Mouse (Mus musculus): ENCODE measurements at regions not wholly inside any gene's neighbourhood (a gene's known extent, or its start where the extent isn't known, plus 50 kb on each side); places are given as distances from the start of the nearest gene placed in this dataset.

DNA sequence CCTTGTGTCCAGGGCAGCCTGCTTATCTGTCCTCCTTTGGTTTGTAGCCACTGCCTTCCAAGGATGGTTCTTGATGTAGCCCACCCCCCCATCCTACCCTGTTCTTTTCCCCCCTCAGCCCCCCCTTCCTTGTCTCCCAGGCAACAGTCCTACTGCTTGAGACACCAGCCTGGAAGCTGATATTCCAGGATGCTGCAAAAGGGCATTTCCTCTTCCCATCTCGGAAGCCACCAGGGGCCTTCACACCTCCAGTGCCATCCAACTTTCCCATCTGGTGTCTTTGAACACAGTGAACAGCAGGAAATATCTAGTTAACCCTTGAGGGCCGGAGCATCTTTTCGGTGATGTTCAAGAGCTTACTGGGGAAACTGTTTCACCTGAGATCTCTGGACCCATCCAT lies 63.7 kb upstream of the Smndc1 start:
- H3K4me3 ChIP-seq (ENCODE audit: insufficient read depth, poor library complexity, severe bottlenecking): no peak overlapping the region
- TF ChIP-seq MYOG (IDR thresholded peaks at IDR 0.05; ENCODE audit: control insufficient read depth, extremely low read depth, insufficient read length) (no peak), MYOD1 (IDR thresholded peaks at IDR 0.05; ENCODE audit: control insufficient read depth, insufficient read length, low read depth) (no peak), CTCF (IDR thresholded peaks at IDR 0.05; ENCODE audit: control insufficient read depth, insufficient read depth, insufficient read length) (no peak), USF1 (IDR thresholded peaks at IDR 0.05; ENCODE audit: low read depth) (no peak), MAX (IDR thresholded peaks at IDR 0.05) (no peak), FOSL1 (IDR thresholded peaks at IDR 0.05; ENCODE audit: insufficient read depth, low read length, poor library complexity, severe bottlenecking) (no peak), CEBPB (IDR thresholded peaks at IDR 0.05; ENCODE audit: low read depth) (no peak)
- no peaks in the 10 kb centered on the region for H3K27me3 ChIP-seq (ENCODE audit: control insufficient read depth, insufficient read depth, insufficient read length)
- no peaks in the 10 kb centered on the region for H3K79me3 ChIP-seq (ENCODE audit: low read depth)
- no peak overlapping the region for H3ac ChIP-seq (ENCODE audit: control insufficient read depth, insufficient read length, low read depth)
- H3K79me2 ChIP-seq (ENCODE audit: control insufficient read depth, insufficient read depth): no peaks in the 10 kb centered on the region
- H3K36me3 ChIP-seq (ENCODE audit: control insufficient read depth, insufficient read depth): no peaks in the 10 kb centered on the region

DNA sequence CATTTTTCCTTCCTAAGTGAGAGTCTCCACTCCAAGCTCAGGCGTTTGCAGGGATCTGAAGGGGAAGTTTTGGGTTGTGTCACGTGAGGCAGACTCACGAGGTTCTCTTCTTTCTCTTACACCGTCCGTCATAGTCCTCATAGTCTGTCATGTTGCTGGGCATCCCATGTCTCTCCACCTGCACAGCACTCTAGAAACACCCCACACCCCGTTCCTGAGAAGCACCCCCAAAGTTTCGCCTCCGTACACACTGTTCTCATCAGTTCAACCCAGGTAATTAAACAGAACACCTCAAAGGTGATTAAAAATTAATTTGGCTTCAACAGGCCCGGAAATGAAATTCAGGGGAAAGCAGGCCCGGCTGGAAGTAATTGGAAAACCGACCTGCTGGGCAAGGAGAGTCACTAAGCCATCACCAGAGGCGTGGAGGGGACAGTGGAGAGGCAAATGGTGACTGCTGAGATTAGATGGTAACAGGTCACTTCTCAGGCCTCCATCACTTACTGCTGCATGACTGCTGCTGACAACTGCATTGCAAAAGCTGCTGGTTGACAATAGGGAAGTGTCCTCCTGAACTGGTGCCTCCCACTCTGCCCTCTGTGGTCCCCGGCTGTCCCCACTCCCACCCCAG lies 63.1 kb upstream of the Smndc1 start:
- Histone ChIP-seq H3ac (ENCODE audit: control insufficient read depth, insufficient read length, low read depth) (no peak overlapping the region), H3K79me2 (ENCODE audit: control insufficient read depth, insufficient read depth) (no peaks in the 10 kb centered on the region), H3K4me3 (ENCODE audit: insufficient read depth, poor library complexity, severe bottlenecking) (no peak overlapping the region), H3K79me3 (ENCODE audit: low read depth) (no peaks in the 10 kb centered on the region), H3K36me3 (ENCODE audit: control insufficient read depth, insufficient read depth) (no peaks in the 10 kb centered on the region), H3K27me3 (ENCODE audit: control insufficient read depth, insufficient read depth, insufficient read length) (no peaks in the 10 kb centered on the region)
- TF ChIP-seq USF1 (IDR thresholded peaks at IDR 0.05; ENCODE audit: low read depth) (no peak), CEBPB (IDR thresholded peaks at IDR 0.05; ENCODE audit: low read depth) (no peak), CTCF (IDR thresholded peaks at IDR 0.05; ENCODE audit: control insufficient read depth, insufficient read depth, insufficient read length) (no peak), FOSL1 (IDR thresholded peaks at IDR 0.05; ENCODE audit: insufficient read depth, low read length, poor library complexity, severe bottlenecking) (no peak), MAX (IDR thresholded peaks at IDR 0.05) (no peak), MYOG (IDR thresholded peaks at IDR 0.05; ENCODE audit: control insufficient read depth, extremely low read depth, insufficient read length) (no peak), MYOD1 (IDR thresholded peaks at IDR 0.05; ENCODE audit: control insufficient read depth, insufficient read length, low read depth) (no peak)

DNA sequence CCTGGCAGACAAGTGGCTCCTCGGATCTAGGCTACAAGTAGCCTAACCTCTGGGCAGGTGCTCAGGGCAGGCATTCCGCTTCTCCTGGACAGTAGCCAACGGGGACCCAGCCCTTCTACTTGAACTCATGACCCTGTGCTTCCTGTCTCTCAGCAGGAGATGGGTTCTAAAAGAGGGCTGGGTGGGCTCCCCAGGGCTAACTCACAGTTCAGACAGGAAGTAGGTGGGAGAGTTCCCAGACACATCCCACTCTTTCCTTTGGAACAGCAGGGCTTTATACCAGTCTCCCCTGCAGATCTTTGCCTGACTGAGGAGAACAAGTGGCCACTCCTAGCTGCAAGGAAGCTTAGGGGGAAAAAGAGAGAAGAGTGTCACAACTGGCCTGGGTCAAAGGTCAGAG lies 62.0 kb upstream of the Smndc1 start:
- no peak overlapping the region for H3ac ChIP-seq (ENCODE audit: control insufficient read depth, insufficient read length, low read depth)
- H3K4me3 ChIP-seq (ENCODE audit: insufficient read depth, poor library complexity, severe bottlenecking): no peak overlapping the region
- H3K27me3 ChIP-seq (ENCODE audit: control insufficient read depth, insufficient read depth, insufficient read length): no peaks in the 10 kb centered on the region
- H3K79me3 ChIP-seq (ENCODE audit: low read depth): no peaks in the 10 kb centered on the region
- TF ChIP-seq USF1 (IDR thresholded peaks at IDR 0.05; ENCODE audit: low read depth) (no peak), CEBPB (IDR thresholded peaks at IDR 0.05; ENCODE audit: low read depth) (no peak), MYOD1 (IDR thresholded peaks at IDR 0.05; ENCODE audit: control insufficient read depth, insufficient read length, low read depth) (no peak), MAX (IDR thresholded peaks at IDR 0.05) (no peak), FOSL1 (IDR thresholded peaks at IDR 0.05; ENCODE audit: insufficient read depth, low read length, poor library complexity, severe bottlenecking) (no peak)
- H3K36me3 ChIP-seq (ENCODE audit: control insufficient read depth, insufficient read depth): no peaks in the 10 kb centered on the region
- no peaks in the 10 kb centered on the region for H3K79me2 ChIP-seq (ENCODE audit: control insufficient read depth, insufficient read depth)

DNA sequence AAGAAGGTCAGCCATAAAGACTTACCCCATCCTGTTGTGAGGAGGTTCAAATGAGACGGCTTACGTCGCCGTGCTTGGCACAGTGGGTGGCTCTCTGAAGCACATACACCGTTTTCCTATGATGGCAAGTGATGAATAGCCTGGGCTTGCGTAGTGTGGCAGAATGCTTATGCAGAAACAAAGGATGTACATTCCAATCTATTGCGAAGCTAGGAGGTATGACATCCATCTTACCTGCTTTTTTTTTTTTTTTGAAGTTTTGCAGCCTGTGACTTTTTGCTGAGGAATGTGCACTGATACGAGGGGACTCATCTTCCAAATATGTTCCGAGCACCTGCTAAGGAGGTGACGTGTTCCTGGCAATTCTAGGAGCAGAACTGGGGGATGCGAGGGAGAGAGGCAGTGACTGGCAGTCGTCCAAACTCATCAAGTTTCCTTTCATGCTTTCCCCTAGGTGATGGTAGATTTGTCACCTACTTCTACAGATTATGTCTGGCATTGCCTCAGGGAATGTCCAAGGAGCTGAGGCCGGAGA lies 61.1 kb upstream of the Smndc1 start:
- TF ChIP-seq CTCF (IDR thresholded peaks at IDR 0.05; ENCODE audit: control insufficient read depth, insufficient read depth, insufficient read length) (no peak), USF1 (IDR thresholded peaks at IDR 0.05; ENCODE audit: low read depth) (no peak), CEBPB (IDR thresholded peaks at IDR 0.05; ENCODE audit: low read depth) (peak; percentile 68), MAX (IDR thresholded peaks at IDR 0.05) (no peak), MYOG (IDR thresholded peaks at IDR 0.05; ENCODE audit: control insufficient read depth, extremely low read depth, insufficient read length) (no peak), FOSL1 (IDR thresholded peaks at IDR 0.05; ENCODE audit: insufficient read depth, low read length, poor library complexity, severe bottlenecking) (peak; percentile 52), MYOD1 (IDR thresholded peaks at IDR 0.05; ENCODE audit: control insufficient read depth, insufficient read length, low read depth) (peak; percentile 87)
- H3ac ChIP-seq (ENCODE audit: control insufficient read depth, insufficient read length, low read depth): no peak overlapping the region
- H3K36me3 ChIP-seq (ENCODE audit: control insufficient read depth, insufficient read depth): no peaks in the 10 kb centered on the region
- no peaks in the 10 kb centered on the region for H3K27me3 ChIP-seq (ENCODE audit: control insufficient read depth, insufficient read depth, insufficient read length)
- no peaks in the 10 kb centered on the region for H3K79me2 ChIP-seq (ENCODE audit: control insufficient read depth, insufficient read depth)
- no peak overlapping the region for H3K4me3 ChIP-seq (ENCODE audit: insufficient read depth, poor library complexity, severe bottlenecking)
- H3K79me3 ChIP-seq (ENCODE audit: low read depth): no peaks in the 10 kb centered on the region

DNA sequence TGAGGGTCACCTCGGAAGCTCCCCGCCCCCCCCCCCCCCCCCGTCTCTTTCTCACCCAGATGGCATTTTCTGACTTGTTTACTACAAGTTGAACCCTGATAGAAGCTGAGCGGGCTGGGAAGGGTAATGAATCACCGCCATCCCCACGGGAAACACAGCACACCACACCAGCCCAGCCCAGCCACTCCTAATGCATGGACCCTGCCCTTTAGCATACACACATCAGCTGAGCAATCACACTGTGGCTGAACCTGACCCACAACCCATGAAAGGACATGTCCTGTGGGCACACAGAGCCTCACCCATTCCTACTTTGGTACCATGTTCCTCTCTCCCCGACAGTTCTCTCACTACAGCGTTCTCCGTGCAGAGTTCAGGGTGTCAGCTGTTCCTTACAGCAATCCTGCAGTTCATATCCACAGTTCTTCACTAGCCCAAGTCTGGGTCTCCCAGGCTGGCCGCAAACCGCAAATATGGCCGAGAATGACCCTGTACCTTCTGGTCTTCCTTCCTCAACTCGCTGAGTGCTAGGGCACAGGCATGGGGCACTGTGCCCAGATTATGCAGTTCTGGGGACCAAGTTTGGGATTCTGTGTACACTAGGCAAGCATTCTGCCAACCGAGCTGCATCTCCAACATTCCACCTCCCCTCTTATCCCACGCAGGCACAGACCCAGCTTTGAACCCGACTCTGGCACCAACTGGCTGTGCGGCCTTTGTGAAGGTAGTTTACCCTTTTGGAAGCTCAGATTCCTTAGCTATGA lies 60.4 kb upstream of the Smndc1 start:
- Histone ChIP-seq H3ac (ENCODE audit: control insufficient read depth, insufficient read length, low read depth) (peak overlapping the region; percentile 2), H3K27me3 (ENCODE audit: control insufficient read depth, insufficient read depth, insufficient read length) (no peaks in the 10 kb centered on the region), H3K4me3 (ENCODE audit: insufficient read depth, poor library complexity, severe bottlenecking) (no peak overlapping the region), H3K79me2 (ENCODE audit: control insufficient read depth, insufficient read depth) (no peaks in the 10 kb centered on the region), H3K79me3 (ENCODE audit: low read depth) (no peaks in the 10 kb centered on the region), H3K36me3 (ENCODE audit: control insufficient read depth, insufficient read depth) (no peaks in the 10 kb centered on the region)
- no peak for TF ChIP-seq CEBPB (IDR thresholded peaks at IDR 0.05; ENCODE audit: low read depth)
- peak; percentile 68 for TF ChIP-seq MYOD1 (IDR thresholded peaks at IDR 0.05; ENCODE audit: control insufficient read depth, insufficient read length, low read depth)

Measured in C2C12 (cell line).